Mouse (Mus musculus): ENCODE data around the gene Camk1d.

GRCm38 (mm10) chr2:5725028-5725701 lies 10.8 kb upstream of the Camk1d start:
- TF ChIP-seq POLR2A (IDR thresholded peaks at IDR 0.05; ENCODE audit: insufficient read depth, low read length) (no peak), CTCF (IDR thresholded peaks at IDR 0.05; ENCODE audit: low read depth, low read length) (no peak)

Measured in ES-Bruce4 (cell line).